Mouse (Mus musculus): ENCODE results near the gene Fam241a. TPM values are rescaled to one million over a fixed set of nuclear protein-coding genes. Genes with fewer than 3 reads are reported as not detected.

The Fam241a gene
- polyA plus RNA-seq (2012; rRNA removed), result 6.9 and 9.2 TPM in 2 replicates

DNA sequence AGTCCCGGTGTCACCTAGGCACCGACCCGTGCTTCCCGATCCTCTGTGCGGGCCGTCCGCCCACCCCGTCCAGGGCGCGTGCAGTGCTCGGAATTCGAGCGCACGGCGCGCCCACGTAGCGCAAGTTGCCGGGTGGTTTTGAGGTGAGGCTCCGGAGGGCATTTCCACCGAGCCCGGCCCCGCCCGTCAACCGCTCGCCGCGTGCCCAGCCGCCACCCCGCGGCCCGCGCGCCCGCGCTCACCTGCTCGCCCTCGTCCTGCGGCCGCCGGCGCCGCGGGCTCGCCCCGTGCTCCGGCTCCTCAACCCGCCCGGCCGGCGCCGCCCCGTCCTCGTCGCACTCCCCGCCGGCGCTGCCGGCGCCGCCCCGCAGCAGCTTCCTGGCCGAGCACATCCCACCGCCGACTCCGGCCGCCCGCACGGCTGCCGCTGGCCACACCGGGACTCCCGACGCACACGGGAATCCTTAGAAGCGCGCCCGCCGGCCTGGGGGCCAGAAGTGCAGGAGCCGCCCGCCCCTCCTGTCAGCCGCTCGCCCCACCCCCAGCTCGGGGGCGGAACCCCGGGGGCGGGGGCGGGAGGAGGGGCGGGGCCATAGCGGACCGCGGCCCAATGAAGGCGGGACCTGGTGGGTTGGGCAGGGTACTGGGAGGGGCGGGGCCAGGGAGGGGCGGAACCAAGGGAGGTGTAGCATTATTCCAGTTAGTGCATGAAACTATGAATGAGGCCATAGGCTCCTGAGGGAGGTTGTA, at the start of gene Fam241a:
Gene Fam241a (minus strand): TSS at position 533 of the 750 bp plus-strand sequence.

DNA sequence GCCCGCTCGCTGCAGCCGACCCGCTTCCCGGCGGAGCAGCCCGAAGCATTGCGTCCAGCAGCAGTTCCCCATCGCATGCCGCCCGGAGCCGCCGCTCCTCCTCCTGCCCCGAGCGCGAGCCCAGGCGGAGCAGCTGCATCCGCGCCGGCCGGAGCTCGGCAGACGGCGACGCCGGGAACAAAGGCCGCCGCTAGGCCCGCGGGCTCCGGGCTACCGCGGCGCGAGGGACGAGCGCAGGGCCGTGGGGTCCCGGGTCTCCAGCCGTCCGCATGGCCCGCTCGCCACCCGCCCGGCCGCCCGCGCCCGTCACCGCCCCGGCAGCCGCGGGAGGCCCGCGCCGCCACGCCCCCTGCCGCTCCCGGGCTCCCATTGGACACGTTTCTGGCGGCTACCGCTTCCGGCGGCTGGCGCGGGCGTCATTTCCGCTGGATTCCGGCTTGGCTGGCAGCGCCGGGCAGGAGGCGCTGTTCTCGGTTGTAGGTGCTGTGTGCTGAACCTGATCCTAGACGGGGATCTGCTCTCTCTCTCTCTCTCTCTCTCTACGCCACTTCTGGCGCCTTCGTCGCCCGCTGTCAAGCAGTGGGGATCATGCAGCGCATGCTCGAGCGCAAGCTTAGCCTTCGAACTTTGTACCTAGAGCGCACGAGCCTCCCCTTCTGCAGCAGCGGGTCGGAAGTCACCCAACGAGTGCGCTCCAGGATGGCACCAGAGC, 58.8 kb downstream of the Fam241a start, which contains the start of gene Ap1ar:
Gene Ap1ar (minus strand): TSS at position 370 of the 712 bp plus-strand sequence.

Other genes with a start within 250 kb of the Fam241a start
- 5.1 TPM in 2 replicates for gene Alpk1, start 115.8 kb downstream of the Fam241a start, polyA plus RNA-seq (2012; rRNA removed)
- 11.7 and 23.7 TPM in 2 replicates for gene Tifa, start 106.5 kb downstream of the Fam241a start, polyA plus RNA-seq (2012; rRNA removed)
- gene Ap1ar, start 58.8 kb downstream of the Fam241a start, polyA plus RNA-seq (2012; rRNA removed), result 50.4 and 52.8 TPM in 2 replicates

Measured in colon, adult 2 months (tissue).